Mouse (Mus musculus) liver, embryonic 12.5 days (tissue): ENCODE measurements around the gene Aoc2. TPM values are rescaled to one million over a fixed set of nuclear protein-coding genes. Genes with fewer than 3 reads are reported as not detected.
"Not testable (repeated sequence)": the region's sequence is repeated elsewhere in the genome, so short reads cannot be mapped to it uniquely, and the experiment has no call there.

Experiments used
- ATAC-seq: fragments of 200-750 bp; cut with Nextera tagmentation; 2 replicates; pipeline ENCODE4 v1.8.0; 2017; ENCODE audit warnings: moderate number of reproducible peaks, mild to moderate bottlenecking, moderate library complexity
- H3K27ac ChIP-seq: fragments of 300-500 bp; sonication (generic); 2 replicates; pipeline ENCODE4 v1.5.1; 2016; ENCODE audit warnings: mild to moderate bottlenecking
- H3K27me3 ChIP-seq: fragments of 300-500 bp; sonication (generic); replicated peaks from 2 replicates; pipeline ENCODE4 v1.6.1; 2016; ENCODE audit warnings: mild to moderate bottlenecking, moderate library complexity
- H3K36me3 ChIP-seq: fragments of 300-500 bp; sonication (generic); 2 replicates; pipeline ENCODE4 v1.6.1; 2016; ENCODE audit warnings: mild to moderate bottlenecking, moderate library complexity
- H3K4me1 ChIP-seq: fragments of 300-500 bp; sonication (generic); 2 replicates; pipeline ENCODE4 v1.6.1; 2016
- H3K4me2 ChIP-seq: fragments of 300-500 bp; sonication (generic); 2 replicates; pipeline ENCODE4 v1.6.1; 2016; ENCODE audit warnings: mild to moderate bottlenecking, moderate library complexity
- H3K4me3 ChIP-seq: fragments of 300-500 bp; sonication (generic); 2 replicates; pipeline ENCODE4 v1.5.1; 2016; ENCODE audit warnings: mild to moderate bottlenecking, moderate library complexity
- H3K9ac ChIP-seq: fragments of 300-500 bp; sonication (generic); 2 replicates; pipeline ENCODE4 v1.6.1; 2016; ENCODE audit warnings: mild to moderate bottlenecking, moderate library complexity
- H3K9me3 ChIP-seq: fragments of 300-500 bp; sonication (generic); replicated peaks from 2 replicates; pipeline ENCODE4 v1.6.1; 2016; ENCODE audit warnings: mild to moderate bottlenecking, moderate library complexity
- WGBS: fragments of 180-500 bp; shearing (Covaris S2); methylation state at CpG from one replicate; pipeline ENCODE4 v1.1.7; 2016; ENCODE audit not compliant: insufficient replicate concordance; 5-methylcytosine and 5-hydroxymethylcytosine counted together
- polyA plus RNA-seq: library from polyadenylated mRNA; unstranded; fragments of >200 nt; fragmentation: Nextera tagmentation; extraction: Ambion mirVana; gene quantifications from 2 replicates; pipeline ENCODE4 v1.2.1, GENCODE M21; 2016

The Aoc2 gene
- polyA plus RNA-seq, 1 experiment from 2014 or later = 2.2 TPM

DNA sequence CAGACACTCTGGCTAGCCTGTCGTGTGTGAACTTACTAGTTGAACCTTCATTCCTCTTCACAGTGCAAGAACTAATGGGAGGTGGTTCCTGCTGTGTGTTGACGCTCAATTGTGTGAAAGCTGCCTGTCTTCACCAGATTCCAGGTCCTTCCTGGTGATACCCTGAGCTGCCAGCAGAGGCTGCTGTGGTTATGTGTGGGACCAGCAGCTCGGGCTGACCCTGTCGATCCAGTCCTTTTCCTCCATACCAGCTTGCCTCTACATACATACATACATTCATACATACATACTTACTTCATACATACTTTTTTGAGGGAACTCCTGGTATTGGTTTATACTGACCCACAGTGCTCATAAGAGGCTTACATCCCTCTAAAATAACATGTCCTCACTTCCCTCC lies 1.3 kb upstream of the Aoc2 start:
- Histone ChIP-seq H3K27me3 (no peaks in the 10 kb centered on the region), H3K36me3 (peaks cover 86% of the 10 kb centered on the region), H3K9ac (no peak overlapping the region), H3K4me2 (no peak overlapping the region), H3K4me3 (no peak overlapping the region), H3K4me1 (peaks cover 17% of the 10 kb centered on the region), H3K27ac (no peak overlapping the region), H3K9me3 (no peaks in the 10 kb centered on the region)
- WGBS = 56% methylated on average over 4 of the region's 4 CpGs
- no peak for ATAC-seq

DNA sequence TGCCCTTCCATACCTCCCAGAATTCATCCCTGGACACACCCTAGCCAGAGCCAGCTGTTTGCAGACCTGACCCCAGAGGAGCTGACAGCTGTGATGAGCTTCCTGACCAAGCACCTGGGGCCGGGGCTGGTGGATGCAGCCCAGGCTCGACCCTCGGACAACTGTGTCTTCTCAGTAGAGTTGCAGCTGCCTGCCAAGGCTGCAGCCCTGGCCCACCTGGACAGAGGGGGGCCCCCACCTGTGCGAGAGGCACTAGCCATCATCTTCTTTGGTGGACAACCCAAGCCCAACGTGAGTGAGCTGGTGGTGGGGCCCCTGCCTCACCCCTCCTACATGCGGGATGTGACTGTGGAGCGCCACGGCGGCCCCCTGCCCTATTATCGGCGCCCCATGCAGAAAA lies 338 bp downstream of the Aoc2 start:
- not testable (repeated sequence) for H3K4me3 ChIP-seq, H3K27ac ChIP-seq, H3K4me1 ChIP-seq, H3K27me3 ChIP-seq, H3K9ac ChIP-seq, H3K9me3 ChIP-seq, H3K4me2 ChIP-seq
- peak; percentile 16; the same call in 1 of the 2 replicates for ATAC-seq
- 89% methylated on average over 11 of the region's 11 CpGs for WGBS
- H3K36me3 ChIP-seq = peaks cover 73% of the 10 kb centered on the region

DNA sequence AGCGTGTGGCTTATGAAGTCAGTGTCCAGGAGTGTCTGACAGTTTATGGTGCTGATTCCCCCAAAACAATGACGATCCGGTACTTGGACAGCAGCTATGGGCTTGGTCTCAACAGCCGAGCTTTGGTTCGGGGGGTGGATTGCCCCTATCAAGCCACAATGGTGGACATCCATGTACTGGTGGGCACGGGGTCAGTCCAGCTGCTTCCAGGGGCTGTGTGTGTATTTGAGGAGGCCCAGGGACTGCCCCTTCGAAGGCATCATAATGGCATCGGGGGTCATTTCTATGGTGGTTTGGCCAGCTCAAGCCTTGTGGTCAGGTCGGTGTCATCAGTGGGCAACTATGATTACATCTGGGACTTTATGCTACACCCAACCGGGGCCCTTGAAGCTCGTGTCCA lies 1.3 kb downstream of the Aoc2 start:
- Histone ChIP-seq H3K4me2 (no peak overlapping the region), H3K4me3 (no peak overlapping the region), H3K36me3 (peaks cover 63% of the 10 kb centered on the region), H3K27me3 (no peaks in the 10 kb centered on the region), H3K4me1 (0 out of 2 replicates have a peak, but pooled peaks cover 4% of the 10 kb centered on the region), H3K9ac (no peak overlapping the region), H3K27ac (no peak overlapping the region), H3K9me3 (no peaks in the 10 kb centered on the region)
- no peak for ATAC-seq
- 86% methylated on average over 11 of the region's 11 CpGs for WGBS

DNA sequence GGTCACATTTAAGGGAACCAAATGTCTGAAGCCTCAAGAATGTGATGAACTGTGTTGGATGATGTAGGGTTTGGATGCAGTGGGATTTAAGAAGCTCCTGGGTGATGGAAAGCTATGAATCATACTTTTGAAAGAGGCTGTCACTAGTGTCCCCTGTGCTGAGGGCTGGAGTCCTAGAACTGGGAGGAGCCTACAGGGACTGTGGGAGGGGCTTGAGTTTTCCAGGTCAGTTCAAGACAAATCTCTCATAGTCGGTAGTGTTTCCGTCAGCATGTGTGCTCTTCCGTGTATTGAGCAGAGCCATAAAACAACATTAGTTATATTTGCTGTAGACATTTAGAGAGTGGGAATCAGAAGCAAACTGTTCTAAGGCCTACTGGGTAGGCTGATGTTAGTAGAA lies 2.4 kb downstream of the Aoc2 start:
- H3K36me3 ChIP-seq = peaks cover 52% of the 10 kb centered on the region
- no peak overlapping the region for H3K9ac ChIP-seq
- 0 out of 2 replicates have a peak, but pooled peaks cover 4% of the 10 kb centered on the region for H3K4me1 ChIP-seq
- H3K9me3 ChIP-seq = no peaks in the 10 kb centered on the region
- 52% methylated on average over 3 of the region's 3 CpGs for WGBS
- H3K4me2 ChIP-seq = no peak overlapping the region
- no peak for ATAC-seq
- H3K27me3 ChIP-seq = no peaks in the 10 kb centered on the region
- no peak overlapping the region for H3K4me3 ChIP-seq
- no peak overlapping the region for H3K27ac ChIP-seq

DNA sequence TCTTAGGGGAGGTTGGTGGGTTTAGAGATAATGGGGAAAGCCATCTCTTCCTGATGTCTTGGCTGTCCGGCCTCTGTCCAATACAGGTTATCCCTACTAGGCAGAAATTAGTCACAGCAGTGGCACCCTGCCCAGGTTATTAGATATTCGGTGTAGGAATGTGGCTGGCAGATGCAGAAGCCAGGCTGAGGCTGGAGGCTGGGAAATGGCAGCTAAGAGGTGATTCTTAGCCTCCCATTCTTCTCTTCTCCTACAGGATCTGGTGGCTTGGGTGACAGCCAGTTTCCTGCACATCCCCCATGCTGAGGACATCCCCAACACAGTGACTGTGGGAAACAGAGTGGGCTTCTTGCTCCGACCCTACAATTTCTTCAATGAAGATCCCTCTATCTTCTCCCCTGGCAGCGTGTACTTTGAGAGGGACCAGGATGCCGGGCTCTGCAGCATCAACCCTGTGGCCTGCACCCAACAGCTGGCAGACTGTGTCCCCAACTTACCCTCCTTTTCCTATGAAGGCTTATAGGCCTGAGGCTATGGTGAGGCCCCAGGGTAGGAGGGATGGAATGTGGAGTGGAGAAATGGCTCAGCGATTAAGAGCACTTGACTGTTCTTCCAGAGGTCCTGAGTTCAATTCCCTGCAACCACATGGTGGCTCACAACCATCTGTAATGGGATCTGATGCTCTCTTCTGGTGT lies 4.2 kb downstream of the Aoc2 start:
- Histone ChIP-seq H3K36me3 (peaks cover 34% of the 10 kb centered on the region), H3K4me1 (peaks cover 7% of the 10 kb centered on the region; the same call in 1 of the 2 replicates), H3K4me3 (no peak overlapping the region), H3K4me2 (no peak overlapping the region), H3K27ac (no peak overlapping the region), H3K9ac (no peak overlapping the region), H3K27me3 (no peaks in the 10 kb centered on the region), H3K9me3 (no peaks in the 10 kb centered on the region)
- WGBS = 73% methylated on average over 6 of the region's 6 CpGs
- ATAC-seq = no peak

DNA sequence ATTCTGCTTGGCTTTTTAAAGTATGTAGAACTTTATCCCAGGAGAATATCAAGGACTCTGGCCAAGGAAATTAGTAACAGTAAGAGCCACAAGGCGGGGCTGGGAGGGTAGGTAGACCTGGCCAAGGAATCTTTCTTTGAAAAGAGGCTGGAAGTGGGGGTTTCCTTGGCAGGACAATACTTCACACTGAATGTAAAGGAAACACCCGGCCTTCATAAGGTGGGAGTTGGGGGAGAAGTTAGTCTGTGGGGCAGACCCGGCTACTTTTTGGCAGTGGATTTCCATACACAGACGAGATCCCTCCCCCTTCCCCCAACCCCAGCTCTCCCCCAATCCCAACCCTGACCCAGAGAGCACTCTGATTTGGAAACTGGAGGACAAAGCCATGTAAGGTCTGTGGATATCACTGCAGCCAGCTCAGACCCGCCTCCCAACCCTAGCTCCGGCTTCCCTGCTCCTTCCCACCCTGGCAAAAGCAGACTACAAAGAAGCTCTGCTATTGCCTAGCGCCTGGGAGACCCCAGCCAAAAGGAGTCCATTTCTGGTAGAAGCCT lies 5.6 kb downstream of the Aoc2 start, which contains the start of gene Aoc3:
TSS of gene Aoc3 (plus strand) at position 235 of the 554 bp plus-strand sequence.
- 63% methylated on average over 7 of the region's 7 CpGs for WGBS
- H3K27me3 ChIP-seq = no peaks in the 10 kb centered on the region
- H3K9ac ChIP-seq = no peak within 1 kb of the TSS
- H3K4me2 ChIP-seq = no peak within 1 kb of the TSS
- no peak within 1 kb of the TSS for H3K4me3 ChIP-seq
- H3K4me1 ChIP-seq = peaks cover 14% of the 10 kb centered on the region
- ATAC-seq = no peak
- H3K36me3 ChIP-seq = peaks cover 20% of the 10 kb centered on the region
- no peaks in the 10 kb centered on the region for H3K9me3 ChIP-seq
- no peak within 1 kb of the TSS for H3K27ac ChIP-seq

DNA sequence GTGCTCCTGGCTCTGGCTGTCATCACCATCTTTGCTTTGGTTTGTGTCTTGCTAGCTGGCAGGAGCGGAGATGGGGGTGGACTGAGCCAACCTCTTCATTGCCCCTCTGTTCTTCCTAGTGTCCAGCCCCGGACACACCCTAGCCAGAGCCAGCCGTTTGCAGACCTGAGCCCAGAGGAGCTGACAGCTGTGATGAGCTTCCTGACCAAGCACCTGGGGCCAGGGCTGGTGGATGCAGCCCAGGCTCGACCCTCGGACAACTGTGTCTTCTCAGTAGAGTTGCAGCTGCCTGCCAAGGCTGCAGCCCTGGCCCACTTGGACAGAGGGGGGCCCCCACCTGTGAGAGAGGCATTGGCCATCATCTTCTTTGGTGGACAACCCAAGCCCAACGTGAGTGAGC lies 6.1 kb downstream of the Aoc2 start:
- not testable (repeated sequence) for H3K4me2 ChIP-seq, H3K4me3 ChIP-seq, ATAC-seq, H3K9me3 ChIP-seq, H3K27ac ChIP-seq, H3K27me3 ChIP-seq, H3K9ac ChIP-seq
- Histone ChIP-seq H3K36me3 (peaks cover 15% of the 10 kb centered on the region), H3K4me1 (peaks cover 14% of the 10 kb centered on the region)
- WGBS = 71% methylated on average over 6 of the region's 6 CpGs

DNA sequence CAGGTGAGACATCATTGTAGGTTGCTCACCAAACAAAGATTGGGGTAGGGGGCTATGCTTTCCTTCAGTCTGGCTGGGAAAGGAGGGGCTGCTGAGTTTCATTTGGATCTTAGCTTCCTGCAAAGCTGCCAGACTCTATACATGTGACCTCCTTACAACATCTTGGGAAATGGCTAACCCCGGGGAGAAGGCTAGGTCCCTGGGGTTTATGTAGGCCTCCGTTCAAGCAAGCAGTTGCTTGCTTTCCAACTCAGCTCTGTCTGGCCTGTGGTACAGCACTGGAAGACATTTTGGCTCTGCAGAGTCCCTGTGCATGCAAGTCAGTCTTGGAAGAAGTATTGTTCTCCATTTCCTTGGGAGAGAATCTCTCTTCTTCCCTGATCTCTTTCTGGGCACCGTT lies 7.7 kb downstream of the Aoc2 start:
- Histone ChIP-seq H3K4me2 (no peak overlapping the region), H3K4me1 (peaks cover 14% of the 10 kb centered on the region), H3K27ac (no peak overlapping the region), H3K9ac (no peak overlapping the region), H3K9me3 (no peaks in the 10 kb centered on the region), H3K4me3 (no peak overlapping the region), H3K27me3 (no peaks in the 10 kb centered on the region; the same call in 1 of the 2 replicates), H3K36me3 (peaks cover 8% of the 10 kb centered on the region; the same call in 1 of the 2 replicates)
- no peak for ATAC-seq
- WGBS = 72% methylated on average over 3 of the region's 3 CpGs

DNA sequence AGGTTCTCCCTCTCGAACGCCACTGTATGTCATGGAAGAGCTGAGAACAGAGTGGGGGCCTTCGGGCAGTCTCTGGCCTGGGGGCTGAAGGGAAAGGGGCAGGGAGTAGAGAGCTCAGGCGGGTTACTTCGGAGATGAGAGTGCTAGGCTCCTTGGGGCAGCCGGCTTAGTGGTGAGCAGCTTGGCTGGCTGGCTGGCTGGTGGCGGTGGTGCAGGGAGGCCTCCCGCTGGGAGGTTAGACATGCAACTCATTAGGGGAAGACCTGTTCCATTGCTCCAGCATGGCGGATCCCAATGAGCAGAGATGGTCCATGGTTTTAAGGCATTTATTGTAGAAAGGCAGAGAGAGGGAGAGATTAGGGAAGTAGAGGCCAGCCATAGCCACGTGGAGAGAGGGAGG lies 9.2 kb downstream of the Aoc2 start:
- H3K9me3 ChIP-seq = no peaks in the 10 kb centered on the region
- no peaks in the 10 kb centered on the region; the same call in 1 of the 2 replicates for H3K27me3 ChIP-seq
- peaks cover 3% of the 10 kb centered on the region; the same call in 1 of the 2 replicates for H3K36me3 ChIP-seq
- H3K4me1 ChIP-seq = peaks cover 29% of the 10 kb centered on the region
- no peak overlapping the region for H3K27ac ChIP-seq
- WGBS = 51% methylated on average over 10 of the region's 10 CpGs
- H3K4me2 ChIP-seq = no peak overlapping the region
- H3K4me3 ChIP-seq = no peak overlapping the region
- no peak overlapping the region for H3K9ac ChIP-seq
- ATAC-seq = no peak

DNA sequence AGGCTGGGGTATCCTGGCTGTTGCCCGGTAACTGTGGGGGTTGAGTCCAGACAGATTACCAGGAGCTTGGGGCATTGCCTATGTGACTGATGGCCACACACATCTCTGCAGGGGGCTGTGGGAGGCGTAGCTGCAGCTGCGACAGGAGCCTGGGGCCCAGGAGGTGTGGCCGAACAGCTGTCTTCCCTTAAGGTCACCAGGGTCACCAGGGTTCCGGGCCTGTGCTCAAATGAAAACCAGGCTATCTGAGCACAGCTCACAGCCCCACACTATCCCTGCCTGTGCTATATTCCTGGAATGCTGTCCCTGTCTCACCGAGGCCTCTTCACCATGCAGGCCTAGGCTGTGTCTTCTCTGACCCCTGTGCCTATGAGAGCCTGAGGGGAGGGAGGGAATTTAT lies 9.7 kb downstream of the Aoc2 start:
- H3K9me3 ChIP-seq = no peaks in the 10 kb centered on the region

DNA sequence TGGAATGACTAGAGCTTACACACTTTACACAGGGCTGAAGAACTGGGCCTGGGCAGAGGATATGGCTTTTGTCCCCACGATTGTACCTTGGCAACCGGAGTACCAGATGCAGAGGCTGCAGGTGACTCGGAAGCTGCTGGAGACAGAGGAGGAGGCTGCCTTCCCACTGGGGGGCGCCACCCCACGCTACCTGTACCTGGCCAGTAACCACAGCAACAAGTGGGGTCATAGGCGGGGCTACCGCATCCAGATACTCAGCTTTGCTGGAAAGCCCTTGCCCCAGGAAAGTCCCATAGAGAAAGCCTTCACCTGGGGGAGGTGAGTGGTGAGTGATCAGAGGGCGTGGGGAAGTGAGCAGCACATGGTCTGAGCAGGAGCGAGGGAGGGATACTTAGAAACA lies 10.8 kb downstream of the Aoc2 start:
- Histone ChIP-seq H3K4me1 (peaks cover 31% of the 10 kb centered on the region), H3K4me3 (no peak overlapping the region)
- no peak for ATAC-seq

More for the DNA sequence above, 9.7 kb downstream of the Aoc2 start:
- Histone ChIP-seq H3K27me3 (no peaks in the 10 kb centered on the region; the same call in 1 of the 2 replicates), H3K36me3 (no peaks in the 10 kb centered on the region), H3K4me2 (no peak overlapping the region), H3K4me1 (peaks cover 31% of the 10 kb centered on the region), H3K9ac (0 out of 2 replicates have a peak overlapping the region, but pooled peaks have one; percentile 19), H3K27ac (no peak overlapping the region), H3K4me3 (no peak overlapping the region)
- no peak for ATAC-seq
- WGBS = 38% methylated on average over 6 of the region's 6 CpGs

DNA sequence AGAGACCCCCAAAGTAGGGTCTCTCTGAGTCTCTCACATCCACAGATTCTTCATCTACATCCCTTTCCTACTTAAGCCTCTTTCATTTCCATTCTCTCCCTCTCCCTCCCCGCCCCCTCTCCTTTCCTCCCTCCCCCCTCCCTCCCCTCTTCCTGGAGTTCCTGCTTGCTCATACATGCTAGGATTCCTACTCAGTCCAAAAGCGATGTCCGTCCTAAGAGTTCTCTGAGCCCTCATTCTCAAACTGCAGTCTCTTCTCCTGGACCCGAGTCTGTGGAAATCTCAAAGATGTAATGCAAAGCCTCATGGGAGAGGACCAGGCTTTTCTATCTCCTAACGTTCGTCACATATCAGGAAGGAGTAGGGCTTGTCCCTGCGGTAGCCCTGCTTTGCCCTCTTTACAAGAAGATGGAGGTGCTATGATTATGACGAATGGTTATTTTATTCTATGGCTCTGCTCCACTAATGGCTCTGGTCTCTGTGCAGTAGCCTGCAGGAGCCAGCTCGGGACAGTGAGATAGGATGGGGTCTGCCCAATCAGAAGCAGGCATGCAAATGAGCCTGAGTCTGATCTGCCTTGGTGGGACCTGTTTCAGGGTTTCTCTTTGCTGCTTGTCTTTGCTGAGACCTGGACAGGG lies 13.4 kb downstream of the Aoc2 start:
- ATAC-seq = peak; percentile 88
- Histone ChIP-seq H3K27me3 (no peaks in the 10 kb centered on the region; the same call in 1 of the 2 replicates), H3K4me3 (peak overlapping the region; percentile 4; the same call in 1 of the 2 replicates), H3K9me3 (no peaks in the 10 kb centered on the region), H3K36me3 (no peaks in the 10 kb centered on the region), H3K27ac (0 out of 2 replicates have a peak overlapping the region, but pooled peaks have one; percentile 18), H3K4me2 (peak overlapping the region; percentile 48), H3K9ac (no peak overlapping the region), H3K4me1 (peaks cover 31% of the 10 kb centered on the region)
- WGBS = 2% methylated on average over 9 of the region's 9 CpGs

More for the DNA sequence above, 10.8 kb downstream of the Aoc2 start:
- whole genome bisulfite sequencing = 74% methylated on average over 9 of the region's 9 CpGs
- no peaks in the 10 kb centered on the region for H3K36me3 ChIP-seq
- H3K9me3 ChIP-seq = no peaks in the 10 kb centered on the region
- H3K4me2 ChIP-seq = no peak overlapping the region
- no peaks in the 10 kb centered on the region; the same call in 1 of the 2 replicates for H3K27me3 ChIP-seq
- no peak overlapping the region for H3K27ac ChIP-seq
- no peak overlapping the region for H3K9ac ChIP-seq
